In the genomic region with DNA sequence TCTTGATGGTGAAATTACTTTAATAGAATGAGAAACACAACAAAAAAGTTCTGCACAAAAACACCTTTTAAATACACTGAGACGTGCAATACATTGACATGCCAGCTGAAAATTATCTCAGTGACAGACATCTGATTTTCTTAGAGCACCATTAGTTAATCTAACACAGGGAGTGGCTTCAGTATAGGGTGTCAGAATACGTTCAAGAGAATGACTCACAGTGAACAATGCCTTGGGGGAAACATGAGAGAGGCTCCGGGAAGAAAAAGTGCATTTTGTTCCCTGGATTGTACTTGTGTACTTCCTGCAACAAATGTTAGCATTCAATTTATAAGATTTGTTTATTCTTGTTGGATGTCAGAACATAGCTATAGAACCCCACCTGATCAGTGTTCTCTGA, we compare ENCODE assay signal across 22 mouse cellular contexts.
"Had no signal": no experiment of that assay in that cellular context is flagged by ENCODE, and none has a peak within 500 bp of the region (broad histone marks: within the 10 kb centered on the region; RNA-seq: fewer than 3 reads in every experiment).

No protein-coding gene starts in this region.

- H3K9ac ChIP-seq: kidney, embryonic 15.5 days; limb, embryonic 12.5 days; limb, embryonic 15.5 days; liver, embryonic 14.5 days; liver, postnatal 0 days; lung, embryonic 14.5 days; neural tube, embryonic 12.5 days; neural tube, embryonic 15.5 days; stomach, embryonic 15.5 days had no signal

- H3K4me2 ChIP-seq: kidney, embryonic 15.5 days; limb, embryonic 12.5 days; limb, embryonic 15.5 days; liver, embryonic 11.5 days; lung, embryonic 14.5 days; midbrain, embryonic 11.5 days; neural tube, embryonic 12.5 days; neural tube, embryonic 15.5 days; stomach, embryonic 15.5 days had no signal

- DNase-seq: kidney, adult 8-10 months; kidney, postnatal 10 days; kidney, postnatal 36 days; left cerebral cortex, postnatal 4 days; liver, postnatal 0 days; lung, embryonic 14.5 days; lung, postnatal 10 days; lung, postnatal 36 days; midbrain, embryonic 14.5 days; retina, postnatal 1 day; right cerebral cortex, postnatal 25 days; spleen, adult 18-20 months; thymus, postnatal 36 days had no signal

- H3K4me1 ChIP-seq: kidney, embryonic 15.5 days; limb, embryonic 12.5 days; limb, embryonic 15.5 days; neural tube, embryonic 12.5 days; stomach, embryonic 15.5 days had no signal

- H3K27ac ChIP-seq: kidney, embryonic 15.5 days; limb, embryonic 12.5 days; limb, embryonic 15.5 days; liver, embryonic 14.5 days; neural tube, embryonic 12.5 days; neural tube, embryonic 15.5 days; stomach, embryonic 15.5 days had no signal

- H3K4me3 ChIP-seq: kidney, embryonic 15.5 days; limb, embryonic 12.5 days; limb, embryonic 15.5 days; neural tube, embryonic 12.5 days; neural tube, embryonic 15.5 days; stomach, embryonic 15.5 days had no signal

- ATAC-seq: liver, postnatal 0 days had no signal

- H3K36me3 ChIP-seq: kidney, embryonic 15.5 days; limb, embryonic 12.5 days; limb, embryonic 15.5 days; neural tube, embryonic 12.5 days; neural tube, embryonic 15.5 days; stomach, embryonic 15.5 days had no signal

- H3K9me3 ChIP-seq: kidney, embryonic 15.5 days; limb, embryonic 12.5 days; limb, embryonic 15.5 days; neural tube, embryonic 12.5 days; neural tube, embryonic 15.5 days; stomach, embryonic 15.5 days had no signal

- H3K27me3 ChIP-seq: kidney, embryonic 15.5 days; limb, embryonic 12.5 days; limb, embryonic 15.5 days; neural tube, embryonic 12.5 days; neural tube, embryonic 15.5 days; stomach, embryonic 15.5 days had no signal
